Mouse (Mus musculus) heart, postnatal 0 days (tissue): ENCODE data around the gene Misp. TPM values are rescaled to one million over a fixed set of nuclear protein-coding genes. Genes with fewer than 3 reads are reported as not detected.

Source experiments
- ATAC-seq: fragments of 200-750 bp; cut with Nextera tagmentation; 2 replicates; pipeline ENCODE4 v1.8.0; 2017; ENCODE audit warnings: low read depth, moderate number of reproducible peaks, moderate library complexity; ENCODE audit not compliant: insufficient read depth
- DNase-seq: peaks from one replicate; pipeline ENCODE4 v3.0.0-alpha.2; 2016; ENCODE audit warnings: low spot score
- H3K27ac ChIP-seq: fragments of 300-500 bp; sonication (generic); 2 replicates; pipeline ENCODE4 v1.5.1; 2014; ENCODE audit warnings: low read depth, mild to moderate bottlenecking
- H3K27me3 ChIP-seq: fragments of 300-500 bp; sonication (generic); 2 replicates; pipeline ENCODE4 v1.6.1; 2014; ENCODE audit warnings: low read length, mixed read lengths; ENCODE audit not compliant: control insufficient read depth, insufficient read depth
- H3K36me3 ChIP-seq: fragments of 300-500 bp; sonication (generic); replicated peaks from 2 replicates; pipeline ENCODE4 v1.6.1; 2014; ENCODE audit warnings: low read length, mixed read lengths; ENCODE audit not compliant: control insufficient read depth, insufficient read depth
- H3K4me1 ChIP-seq: fragments of 300-500 bp; sonication (generic); 2 replicates; pipeline ENCODE4 v1.6.1; 2014; ENCODE audit warnings: antibody characterized with exemption; ENCODE audit not compliant: control insufficient read depth, insufficient read depth
- H3K4me2 ChIP-seq: fragments of 300-500 bp; sonication (generic); 2 replicates; pipeline ENCODE4 v1.6.1; 2014; ENCODE audit warnings: low read depth, mild to moderate bottlenecking, low read length, moderate library complexity
- H3K4me3 ChIP-seq: fragments of 300-500 bp; sonication (generic); 2 replicates; pipeline ENCODE4 v1.5.1; 2014; ENCODE audit warnings: low read depth, low read length
- H3K9ac ChIP-seq: fragments of 300-500 bp; sonication (generic); replicated peaks from 2 replicates; pipeline ENCODE4 v1.6.1; 2014; ENCODE audit warnings: low read depth, low read length, mixed read lengths
- H3K9me3 ChIP-seq: fragments of 300-500 bp; sonication (generic); replicated peaks from 2 replicates; pipeline ENCODE4 v1.6.1; 2016; ENCODE audit warnings: low read length; ENCODE audit not compliant: control insufficient read depth
- CTCF ChIP-seq: IDR thresholded peaks from 2 replicates; pipeline ENCODE4 v1.5.1; 2016; ENCODE audit warnings: antibody characterized with exemption, control low read depth, low read depth
- EP300 ChIP-seq: IDR thresholded peaks from 2 replicates; pipeline ENCODE4 v1.6.1; 2016; ENCODE audit warnings: antibody characterized with exemption, low read depth
- WGBS: fragments of 180-500 bp; shearing (Covaris S2); extraction: QIAGEN DNeasy Blood & Tissue Kit; methylation state at CpG from one replicate; pipeline ENCODE4 v1.1.7; 2014; 5-methylcytosine and 5-hydroxymethylcytosine counted together
- polyA plus RNA-seq: library from polyadenylated mRNA; unstranded; fragments of >200 nt; fragmentation: Nextera tagmentation; extraction: Ambion mirVana; gene quantifications from 2 replicates; pipeline ENCODE4 v1.2.1, GENCODE M21; 2015
- total RNA-seq: library from RNA; depleted of rRNA; stranded (reverse); fragments of >200 nt; gene quantifications from 2 replicates; pipeline ENCODE4 v1.2.3, GENCODE M21; 2014; ENCODE audit warnings: low replicate concordance

The Misp gene
- total and polyA plus RNA-seq, 2 experiments from 2014 or later = 0.08 TPM; not detected in 1

- DNase-seq (no peak), ATAC-seq (no peak)
- H3K4me1 ChIP-seq = peaks cover 4% of the 10 kb centered on the region
- H3K4me2 ChIP-seq = no peak within 1 kb of the TSS
- no peak within 1 kb of the TSS for H3K27ac ChIP-seq
- TF ChIP-seq EP300 (no peak), CTCF (no peak)
- H3K9me3 ChIP-seq = no peaks in the 10 kb centered on the region
- H3K27me3 ChIP-seq = no peaks in the 10 kb centered on the region
- no peak within 1 kb of the TSS for H3K4me3 ChIP-seq
- WGBS = 82% methylated on average over 4 of the region's 4 CpGs
- no peak within 1 kb of the TSS for H3K9ac ChIP-seq
- H3K36me3 ChIP-seq = no peaks in the 10 kb centered on the region
These were observed 29.9 kb upstream of the Misp start, which contains the start of gene Prss57 for GRCm38 (mm10) chr10:79790861-79791260. Gene Prss57 (minus strand): TSS chr10:79790961.

- no peaks in the 10 kb centered on the region for H3K27me3 ChIP-seq
- H3K9ac ChIP-seq = no peak overlapping the region
- no peak for ATAC-seq
- H3K4me3 ChIP-seq = no peak overlapping the region
- H3K9me3 ChIP-seq = no peaks in the 10 kb centered on the region
- no peak overlapping the region for H3K4me2 ChIP-seq
- no peaks in the 10 kb centered on the region for H3K36me3 ChIP-seq
- H3K27ac ChIP-seq = no peak overlapping the region
- peaks cover 8% of the 10 kb centered on the region for H3K4me1 ChIP-seq
- WGBS = 82% methylated on average over 5 of the region's 5 CpGs
- TF ChIP-seq EP300 (no peak), CTCF (no peak)
- no peak for DNase-seq
These were observed 28.3 kb upstream of the Misp start for GRCm38 (mm10) chr10:79792339-79793040.

GRCm38 (mm10) chr10:79793051-79793737 is 27.6 kb upstream of the Misp start, which contains the start of gene Palm:
Gene Palm (plus strand): TSS chr10:79793572.
- ATAC-seq (peak; percentile 59), DNase-seq (no peak)
- Histone ChIP-seq H3K4me1 (peaks cover 8% of the 10 kb centered on the region), H3K9me3 (no peaks in the 10 kb centered on the region), H3K27me3 (no peaks in the 10 kb centered on the region), H3K4me2 (peak within 1 kb of the TSS; percentile 93), H3K36me3 (no peaks in the 10 kb centered on the region), H3K4me3 (peak within 1 kb of the TSS; percentile 85), H3K27ac (peak within 1 kb of the TSS; percentile 83), H3K9ac (peak within 1 kb of the TSS; percentile 81)
- peak; percentile 66 for TF ChIP-seq CTCF
- no peak for TF ChIP-seq EP300
- 5% methylated on average over 46 of the region's 51 CpGs for WGBS

- DNase-seq = no peak
- peaks cover 8% of the 10 kb centered on the region for H3K4me1 ChIP-seq
These were observed 26.9 kb upstream of the Misp start for GRCm38 (mm10) chr10:79793738-79794490.

GRCm38 (mm10) chr10:79794491-79794931 is 26.3 kb upstream of the Misp start:
- H3K36me3 ChIP-seq = no peaks in the 10 kb centered on the region
- peak overlapping the region; percentile 81 for H3K9ac ChIP-seq
- peak; percentile 75 for ATAC-seq
- peak overlapping the region; percentile 85 for H3K4me3 ChIP-seq
- H3K27ac ChIP-seq = peak overlapping the region; percentile 83
- peak overlapping the region; percentile 93 for H3K4me2 ChIP-seq
- no peaks in the 10 kb centered on the region for H3K9me3 ChIP-seq
- H3K27me3 ChIP-seq = no peaks in the 10 kb centered on the region
- WGBS = 18% methylated on average over 10 of the region's 10 CpGs
- peak; percentile 63 for TF ChIP-seq EP300
- TF ChIP-seq CTCF = no peak
- no peak for DNase-seq
- H3K4me1 ChIP-seq = peaks cover 8% of the 10 kb centered on the region

More at GRCm38 (mm10) chr10:79793738-79794490, 26.9 kb upstream of the Misp start:
- WGBS = 6% methylated on average over 37 of the region's 38 CpGs
- TF ChIP-seq EP300 (no peak), CTCF (no peak)
- no peaks in the 10 kb centered on the region for H3K36me3 ChIP-seq
- H3K4me2 ChIP-seq = peak overlapping the region; percentile 93
- no peaks in the 10 kb centered on the region for H3K27me3 ChIP-seq
- peak overlapping the region; percentile 85 for H3K4me3 ChIP-seq
- H3K9me3 ChIP-seq = no peaks in the 10 kb centered on the region
- ATAC-seq = peak; percentile 15; the same call in 1 of the 2 replicates
- H3K9ac ChIP-seq = peak overlapping the region; percentile 81
- peak overlapping the region; percentile 83 for H3K27ac ChIP-seq
